Mouse (Mus musculus) kidney, adult 11 months (tissue): Measurements from ENCODE around the gene Prr12.
"Not testable (repeated sequence)": the region's sequence is repeated elsewhere in the genome, so short reads cannot be mapped to it uniquely, and the experiment has no call there.

Experiments used
- DNase-seq: peaks from one replicate; pipeline ENCODE4 v3.0.0; 2022

Gene Prr12

GRCm38 (mm10) chr7:45052862-45053116 lies at the start of gene Prr12:
Prr12 (minus strand) TSS chr7:45052881.
- DNase-seq, result no peak

GRCm38 (mm10) chr7:45102441-45102840 lies 49.8 kb upstream of the Prr12 start:
- no peak for DNase-seq

GRCm38 (mm10) chr7:45100046-45100445 lies 47.4 kb upstream of the Prr12 start:
- no peak for DNase-seq

GRCm38 (mm10) chr7:45098541-45099240 lies 46.0 kb upstream of the Prr12 start:
- DNase-seq, result no peak

- no peak for DNase-seq
These were observed 44.8 kb upstream of the Prr12 start for GRCm38 (mm10) chr7:45097479-45097878.

GRCm38 (mm10) chr7:45095965-45096364 lies 43.3 kb upstream of the Prr12 start:
- not testable (repeated sequence) for DNase-seq

- DNase-seq, result no peak
These were observed 42.7 kb upstream of the Prr12 start for GRCm38 (mm10) chr7:45095367-45095766.

- no peak for DNase-seq
These were observed 41.4 kb upstream of the Prr12 start for GRCm38 (mm10) chr7:45094121-45094520.

- DNase-seq, result no peak
These were observed 40.8 kb upstream of the Prr12 start for GRCm38 (mm10) chr7:45093516-45093905.

GRCm38 (mm10) chr7:45092828-45093515 lies 40.3 kb upstream of the Prr12 start:
- DNase-seq, result no peak

GRCm38 (mm10) chr7:45092048-45092447 lies 39.4 kb upstream of the Prr12 start, which contains the start of gene Rcn3:
Rcn3 (minus strand) TSS chr7:45092221.
- peak; percentile 66 for DNase-seq

- no peak for DNase-seq
These were observed 38.6 kb upstream of the Prr12 start for GRCm38 (mm10) chr7:45091001-45091990.

- no peak for DNase-seq
These were observed 37.7 kb upstream of the Prr12 start for GRCm38 (mm10) chr7:45090251-45090977.

GRCm38 (mm10) chr7:45088597-45088996 lies 35.9 kb upstream of the Prr12 start:
- DNase-seq, result no peak

- DNase-seq, result no peak
These were observed 33.4 kb upstream of the Prr12 start for GRCm38 (mm10) chr7:45086084-45086483.

- DNase-seq, result no peak
These were observed 30.7 kb upstream of the Prr12 start for GRCm38 (mm10) chr7:45083300-45083890.

- DNase-seq, result no peak
These were observed 30.0 kb upstream of the Prr12 start for GRCm38 (mm10) chr7:45082401-45083299.

- DNase-seq, result no peak
These were observed 28.3 kb upstream of the Prr12 start for GRCm38 (mm10) chr7:45081016-45081415.

- peak; percentile 84 for DNase-seq
These were observed 27.2 kb upstream of the Prr12 start for GRCm38 (mm10) chr7:45079856-45080255.

- DNase-seq, result no peak
These were observed 25.8 kb upstream of the Prr12 start for GRCm38 (mm10) chr7:45078513-45078912.

GRCm38 (mm10) chr7:45077829-45078228 lies 25.1 kb upstream of the Prr12 start:
- DNase-seq, result no peak
